In genomic region chr19:59273190-59273589, GRCm38 (mm10) we compare ENCODE assay signal across 25 mouse cellular contexts. TPM values are rescaled to one million over a fixed set of nuclear protein-coding genes. Genes with fewer than 3 reads are reported as not detected.
"Had no signal": no experiment of that assay in that cellular context is flagged by ENCODE, and none has a peak within 500 bp of the region (broad histone marks: within the 10 kb centered on the region; RNA-seq: fewer than 3 reads in every experiment).

No protein-coding gene starts in this region.

- H3K4me1 ChIP-seq: intestine, embryonic 15.5 days; lung, embryonic 15.5 days had no signal

- H3K9ac ChIP-seq: intestine, embryonic 15.5 days; kidney, embryonic 15.5 days; liver, embryonic 14.5 days; lung, embryonic 15.5 days had no signal

- H3K36me3 ChIP-seq: intestine, embryonic 15.5 days; kidney, embryonic 15.5 days; lung, embryonic 15.5 days; midbrain, embryonic 10.5 days had no signal

- ATAC-seq: intestine, embryonic 15.5 days; midbrain, embryonic 16.5 days had no signal

- H3K9me3 ChIP-seq: intestine, embryonic 15.5 days; kidney, embryonic 15.5 days; lung, embryonic 15.5 days; megakaryocyte, embryonic 14.5 days; midbrain, embryonic 10.5 days had no signal

- DNase-seq: kidney, adult 11 months; kidney, adult 8-10 months; kidney, postnatal 10 days; kidney, postnatal 36 days; layer of hippocampus, postnatal 36 days; lung, adult 18-20 months; lung, postnatal 10 days; lung, postnatal 36 days; thymus, adult 2 months; thymus, postnatal 25 days had no signal

- H3K27me3 ChIP-seq: intestine, embryonic 15.5 days; kidney, embryonic 15.5 days; lung, embryonic 15.5 days had no signal

- H3K4me2 ChIP-seq: intestine, embryonic 15.5 days; kidney, embryonic 15.5 days; lung, embryonic 15.5 days had no signal

- H3K4me3 ChIP-seq: intestine, embryonic 15.5 days; kidney, embryonic 15.5 days; left cerebral cortex, adult 2 months; lung, embryonic 15.5 days; megakaryocyte, embryonic 14.5 days; midbrain, embryonic 10.5 days had no signal

- H3K27ac ChIP-seq: intestine, embryonic 15.5 days; kidney, embryonic 15.5 days; left cerebral cortex, adult 2 months; liver, embryonic 14.5 days; lung, embryonic 15.5 days; midbrain, embryonic 10.5 days; stomach, postnatal 0 days had no signal

RNA-seq across cellular contexts. Expression of gene Kcnk18, which starts 54.2 kb away (rescaled TPM):
- polyA plus RNA-seq: intestine, embryonic 15.5 days; kidney, embryonic 15.5 days; limb, embryonic 11.5 days; limb, embryonic 14.5 days; liver, adult 2 months; liver, embryonic 14.5 days; lung, embryonic 15.5 days; midbrain, embryonic 10.5 days; midbrain, embryonic 16.5 days; neural tube, embryonic 11.5 days; neural tube, embryonic 14.5 days; stomach, embryonic 14.5 days; stomach, postnatal 0 days; thymus, adult 2 months had no signal
